Mouse (Mus musculus): ENCODE results near the gene Olfr1359.

The Olfr1359 gene

GRCm38 (mm10) chr13:21697811-21698210 is at the start of gene Olfr1359:
Gene Olfr1359 (plus strand): TSS chr13:21698111.
- TF ChIP-seq NANOG (IDR thresholded peaks at IDR 0.05; ENCODE audit: borderline replicate concordance, low read length): no peak
- TF ChIP-seq CTCF (conservative IDR thresholded peaks at IDR 0.05; ENCODE audit: low read length): no peak
- TF ChIP-seq POU5F1 (IDR thresholded peaks at IDR 0.05; ENCODE audit: borderline replicate concordance, low read length): no peak
- H3K27me3 ChIP-seq (ENCODE audit: insufficient read depth, low read length): 0 out of 2 replicates have a peak, but pooled peaks cover 3% of the 10 kb centered on the region

GRCm38 (mm10) chr13:21663286-21663685 is 34.6 kb upstream of the Olfr1359 start, which contains the start of gene Olfr1361:
Gene Olfr1361 (minus strand): TSS chr13:21663386.
- no peaks in the 10 kb centered on the region for H3K9me3 ChIP-seq (ENCODE audit: low read length)
- TF ChIP-seq CTCF (conservative IDR thresholded peaks at IDR 0.05; ENCODE audit: low read length): no peak
- TF ChIP-seq POU5F1 (IDR thresholded peaks at IDR 0.05; ENCODE audit: borderline replicate concordance, low read length): no peak
- no peak for TF ChIP-seq NANOG (IDR thresholded peaks at IDR 0.05; ENCODE audit: borderline replicate concordance, low read length)

More at GRCm38 (mm10) chr13:21697811-21698210, at the start of gene Olfr1359:
- Histone ChIP-seq H3K4me1 (replicated peaks; ENCODE audit: low read depth, low read length) (0 out of 2 replicates have a peak, but pooled peaks cover 2% of the 10 kb centered on the region), H3K36me3 (ENCODE audit: insufficient read depth, low read length) (no peaks in the 10 kb centered on the region), H3K4me3 (replicated peaks; ENCODE audit: low read length) (no peak within 1 kb of the TSS), H3K9me3 (ENCODE audit: low read length) (no peaks in the 10 kb centered on the region)

GRCm38 (mm10) chr13:21677305-21677704 is 20.6 kb upstream of the Olfr1359 start, which contains the start of gene Olfr1360:
Gene Olfr1360 (minus strand): TSS chr13:21677405.
- no peak for TF ChIP-seq POU5F1 (IDR thresholded peaks at IDR 0.05; ENCODE audit: borderline replicate concordance, low read length)
- no peak for TF ChIP-seq NANOG (IDR thresholded peaks at IDR 0.05; ENCODE audit: borderline replicate concordance, low read length)
- TF ChIP-seq CTCF (conservative IDR thresholded peaks at IDR 0.05; ENCODE audit: low read length): no peak
- no peaks in the 10 kb centered on the region for H3K27me3 ChIP-seq (ENCODE audit: insufficient read depth, low read length)
- H3K4me1 ChIP-seq (replicated peaks; ENCODE audit: low read depth, low read length): no peaks in the 10 kb centered on the region
- no peaks in the 10 kb centered on the region for H3K36me3 ChIP-seq (ENCODE audit: insufficient read depth, low read length)
- no peak within 1 kb of the TSS for H3K4me3 ChIP-seq (replicated peaks; ENCODE audit: low read length)
- no peaks in the 10 kb centered on the region for H3K9me3 ChIP-seq (ENCODE audit: low read length)

More at GRCm38 (mm10) chr13:21663286-21663685, 34.6 kb upstream of the Olfr1359 start, which contains the start of gene Olfr1361:
- H3K27me3 ChIP-seq (ENCODE audit: insufficient read depth, low read length): 0 out of 2 replicates have a peak, but pooled peaks cover 4% of the 10 kb centered on the region
- H3K36me3 ChIP-seq (ENCODE audit: insufficient read depth, low read length): no peaks in the 10 kb centered on the region
- H3K4me1 ChIP-seq (replicated peaks; ENCODE audit: low read depth, low read length): no peaks in the 10 kb centered on the region
- H3K4me3 ChIP-seq (replicated peaks; ENCODE audit: low read length): no peak within 1 kb of the TSS

- H3K9me3 ChIP-seq (ENCODE audit: low read length): no peaks in the 10 kb centered on the region
- H3K36me3 ChIP-seq (ENCODE audit: insufficient read depth, low read length): no peaks in the 10 kb centered on the region
- H3K4me1 ChIP-seq (replicated peaks; ENCODE audit: low read depth, low read length): peaks cover 13% of the 10 kb centered on the region
- no peak overlapping the region for H3K4me3 ChIP-seq (replicated peaks; ENCODE audit: low read length)
- H3K27me3 ChIP-seq (ENCODE audit: insufficient read depth, low read length): 0 out of 2 replicates have a peak, but pooled peaks cover 3% of the 10 kb centered on the region
- TF ChIP-seq NANOG (IDR thresholded peaks at IDR 0.05; ENCODE audit: borderline replicate concordance, low read length): no peak
- TF ChIP-seq CTCF (conservative IDR thresholded peaks at IDR 0.05; ENCODE audit: low read length): no peak
- TF ChIP-seq POU5F1 (IDR thresholded peaks at IDR 0.05; ENCODE audit: borderline replicate concordance, low read length): no peak
Measured at GRCm38 (mm10) chr13:21706669-21707068, 8.8 kb downstream of the Olfr1359 start.

DNA sequence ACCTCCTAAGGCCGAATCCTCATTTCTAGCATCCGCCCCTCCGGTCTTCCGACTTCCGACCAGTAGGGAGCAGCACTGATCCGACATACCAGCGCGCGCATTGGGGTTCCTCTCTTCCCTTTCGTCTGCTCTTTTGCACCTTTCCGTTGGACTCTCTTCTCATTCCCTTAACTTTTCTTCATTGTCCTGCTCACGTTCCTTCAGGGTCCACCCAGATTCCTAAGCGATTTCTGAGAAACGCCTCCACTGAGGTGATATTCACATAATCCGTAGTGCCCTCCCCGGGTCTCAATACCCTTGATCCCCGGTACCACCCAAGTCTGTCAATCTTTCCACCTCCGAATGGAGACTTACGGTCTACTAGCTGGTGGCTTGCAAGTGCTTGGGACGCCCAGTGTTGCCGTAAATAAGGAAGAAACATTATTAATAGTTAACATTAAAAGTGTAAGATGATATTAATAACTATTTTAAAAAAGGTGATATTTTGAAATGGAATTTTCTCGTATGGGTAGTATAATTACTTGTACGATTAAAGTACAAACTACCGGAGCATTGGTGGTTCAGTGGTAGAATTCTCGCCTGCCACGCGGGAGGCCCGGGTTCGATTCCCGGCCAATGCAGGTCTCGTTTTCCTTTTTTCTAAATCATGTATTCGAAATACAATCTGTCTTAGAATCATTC is 12.3 kb downstream of the Olfr1359 start:
- Histone ChIP-seq H3K36me3 (ENCODE audit: insufficient read depth, low read length) (no peaks in the 10 kb centered on the region), H3K4me3 (replicated peaks; ENCODE audit: low read length) (peak overlapping the region; percentile 95), H3K27me3 (ENCODE audit: insufficient read depth, low read length) (no peaks in the 10 kb centered on the region)

GRCm38 (mm10) chr13:21710821-21711525 is 13.1 kb downstream of the Olfr1359 start:
- no peaks in the 10 kb centered on the region for H3K36me3 ChIP-seq (ENCODE audit: insufficient read depth, low read length)
- H3K27me3 ChIP-seq (ENCODE audit: insufficient read depth, low read length): no peaks in the 10 kb centered on the region
- H3K9me3 ChIP-seq (ENCODE audit: low read length): no peaks in the 10 kb centered on the region
- H3K4me3 ChIP-seq (replicated peaks; ENCODE audit: low read length): peak overlapping the region; percentile 95
- H3K4me1 ChIP-seq (replicated peaks; ENCODE audit: low read depth, low read length): peaks cover 20% of the 10 kb centered on the region
- no peak for TF ChIP-seq CTCF (conservative IDR thresholded peaks at IDR 0.05; ENCODE audit: low read length)
- no peak for TF ChIP-seq POU5F1 (IDR thresholded peaks at IDR 0.05; ENCODE audit: borderline replicate concordance, low read length)
- no peak for TF ChIP-seq NANOG (IDR thresholded peaks at IDR 0.05; ENCODE audit: borderline replicate concordance, low read length)

More for the DNA sequence above, 12.3 kb downstream of the Olfr1359 start:
- TF ChIP-seq NANOG (IDR thresholded peaks at IDR 0.05; ENCODE audit: borderline replicate concordance, low read length) (no peak), CTCF (conservative IDR thresholded peaks at IDR 0.05; ENCODE audit: low read length) (peak; percentile 59), POU5F1 (IDR thresholded peaks at IDR 0.05; ENCODE audit: borderline replicate concordance, low read length) (no peak)
- H3K9me3 ChIP-seq (ENCODE audit: low read length): no peaks in the 10 kb centered on the region
- peaks cover 16% of the 10 kb centered on the region for H3K4me1 ChIP-seq (replicated peaks; ENCODE audit: low read depth, low read length)

GRCm38 (mm10) chr13:21711698-21712097 is 13.8 kb downstream of the Olfr1359 start:
- no peak for TF ChIP-seq NANOG (IDR thresholded peaks at IDR 0.05; ENCODE audit: borderline replicate concordance, low read length)
- no peak for TF ChIP-seq POU5F1 (IDR thresholded peaks at IDR 0.05; ENCODE audit: borderline replicate concordance, low read length)
- no peaks in the 10 kb centered on the region for H3K9me3 ChIP-seq (ENCODE audit: low read length)
- H3K4me1 ChIP-seq (replicated peaks; ENCODE audit: low read depth, low read length): peaks cover 20% of the 10 kb centered on the region
- no peaks in the 10 kb centered on the region for H3K27me3 ChIP-seq (ENCODE audit: insufficient read depth, low read length)
- no peaks in the 10 kb centered on the region for H3K36me3 ChIP-seq (ENCODE audit: insufficient read depth, low read length)
- H3K4me3 ChIP-seq (replicated peaks; ENCODE audit: low read length): peak overlapping the region; percentile 95

- Histone ChIP-seq H3K4me3 (replicated peaks; ENCODE audit: low read length) (peak overlapping the region; percentile 76), H3K4me1 (replicated peaks; ENCODE audit: low read depth, low read length) (peaks cover 26% of the 10 kb centered on the region), H3K36me3 (ENCODE audit: insufficient read depth, low read length) (no peaks in the 10 kb centered on the region), H3K9me3 (ENCODE audit: low read length) (no peaks in the 10 kb centered on the region), H3K27me3 (ENCODE audit: insufficient read depth, low read length) (no peaks in the 10 kb centered on the region)
- peak; percentile 92 for TF ChIP-seq CTCF (conservative IDR thresholded peaks at IDR 0.05; ENCODE audit: low read length)
- no peak for TF ChIP-seq NANOG (IDR thresholded peaks at IDR 0.05; ENCODE audit: borderline replicate concordance, low read length)
- no peak for TF ChIP-seq POU5F1 (IDR thresholded peaks at IDR 0.05; ENCODE audit: borderline replicate concordance, low read length)
Measured at GRCm38 (mm10) chr13:21714725-21715124, 16.8 kb downstream of the Olfr1359 start.

Data from E14TG2a.4 (cell line).